Mouse (Mus musculus): ENCODE data around the gene Gatm. TPM values are rescaled to one million over a fixed set of nuclear protein-coding genes. Genes with fewer than 3 reads are reported as not detected.

Gene Gatm
- polyA plus RNA-seq, 1 experiment: 13.5 TPM

GRCm38 (mm10) chr2:122652096-122653084, 41.3 kb upstream of the Gatm start:
- Histone ChIP-seq H3K4me3 (ENCODE audit: control insufficient read depth, insufficient read depth, low read length) (peak overlapping the region; percentile 44), H3K4me1 (replicated peaks; ENCODE audit: control insufficient read depth, insufficient read depth, low read length) (peaks cover 29% of the 10 kb centered on the region), H3K27me3 (ENCODE audit: control insufficient read depth, insufficient read depth, low read length) (no peaks in the 10 kb centered on the region), H3K27ac (ENCODE audit: control insufficient read depth, insufficient read depth, low read length) (peak overlapping the region; percentile 99), H3K36me3 (ENCODE audit: control insufficient read depth, insufficient read depth, low read length) (no peaks in the 10 kb centered on the region)
- 8% methylated on average over 17 of the region's 17 CpGs for WGBS
- DNase-seq: peak; percentile 85
- TF ChIP-seq CTCF (IDR thresholded peaks at IDR 0.05; ENCODE audit: borderline replicate concordance, control insufficient read depth, extremely low read depth, insufficient read depth, low read length, poor library complexity) (peak; percentile 47; the same call in 1 of the 2 replicates), POLR2A (IDR thresholded peaks at IDR 0.05; ENCODE audit: control insufficient read depth, extremely low read depth, insufficient read depth, low read length, poor library complexity) (peak; percentile 76)

- WGBS: 88% methylated on average over 5 of the region's 5 CpGs
- peaks cover 2% of the 10 kb centered on the region for H3K4me1 ChIP-seq (replicated peaks; ENCODE audit: control insufficient read depth, insufficient read depth, low read length)
- no peak overlapping the region for H3K27ac ChIP-seq (ENCODE audit: control insufficient read depth, insufficient read depth, low read length)
- no peaks in the 10 kb centered on the region for H3K27me3 ChIP-seq (ENCODE audit: control insufficient read depth, insufficient read depth, low read length)
- H3K36me3 ChIP-seq (ENCODE audit: control insufficient read depth, insufficient read depth, low read length): no peaks in the 10 kb centered on the region
- no peak for DNase-seq
- TF ChIP-seq CTCF (IDR thresholded peaks at IDR 0.05; ENCODE audit: borderline replicate concordance, control insufficient read depth, extremely low read depth, insufficient read depth, low read length, poor library complexity): no peak
- no peak for TF ChIP-seq POLR2A (IDR thresholded peaks at IDR 0.05; ENCODE audit: control insufficient read depth, extremely low read depth, insufficient read depth, low read length, poor library complexity)
- H3K4me3 ChIP-seq (ENCODE audit: control insufficient read depth, insufficient read depth, low read length): no peak overlapping the region
Measured at GRCm38 (mm10) chr2:122638673-122639072, 27.6 kb upstream of the Gatm start.

DNA sequence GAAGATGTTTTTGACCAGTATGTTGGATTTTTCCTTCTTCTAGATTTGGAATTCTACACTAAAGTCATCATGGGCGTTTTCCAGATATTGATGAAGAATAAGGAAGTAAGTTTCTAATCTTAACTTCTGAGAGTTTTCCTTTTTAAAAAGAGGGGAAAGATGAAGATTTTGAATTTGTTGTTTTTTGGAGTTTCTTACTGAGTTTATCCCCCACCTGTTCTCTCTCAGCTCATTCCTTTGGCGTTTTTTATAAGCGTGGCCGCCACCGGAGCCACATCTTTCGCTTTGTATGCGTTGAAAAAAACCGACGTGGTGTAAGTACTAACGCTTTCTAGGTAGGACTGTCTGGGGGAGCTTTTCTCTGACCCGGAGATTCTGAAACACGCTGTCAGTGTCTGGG, 26.9 kb upstream of the Gatm start:
- no peak for TF ChIP-seq CTCF (IDR thresholded peaks at IDR 0.05; ENCODE audit: borderline replicate concordance, control insufficient read depth, extremely low read depth, insufficient read depth, low read length, poor library complexity)
- TF ChIP-seq POLR2A (IDR thresholded peaks at IDR 0.05; ENCODE audit: control insufficient read depth, extremely low read depth, insufficient read depth, low read length, poor library complexity): no peak
- Histone ChIP-seq H3K4me3 (ENCODE audit: control insufficient read depth, insufficient read depth, low read length) (peak overlapping the region; percentile 46), H3K4me1 (replicated peaks; ENCODE audit: control insufficient read depth, insufficient read depth, low read length) (peaks cover 4% of the 10 kb centered on the region), H3K36me3 (ENCODE audit: control insufficient read depth, insufficient read depth, low read length) (peaks cover 5% of the 10 kb centered on the region; the same call in 1 of the 2 replicates), H3K27me3 (ENCODE audit: control insufficient read depth, insufficient read depth, low read length) (no peaks in the 10 kb centered on the region), H3K27ac (ENCODE audit: control insufficient read depth, insufficient read depth, low read length) (no peak overlapping the region)
- WGBS: 25% methylated on average over 12 of the region's 12 CpGs
- DNase-seq: no peak

DNA sequence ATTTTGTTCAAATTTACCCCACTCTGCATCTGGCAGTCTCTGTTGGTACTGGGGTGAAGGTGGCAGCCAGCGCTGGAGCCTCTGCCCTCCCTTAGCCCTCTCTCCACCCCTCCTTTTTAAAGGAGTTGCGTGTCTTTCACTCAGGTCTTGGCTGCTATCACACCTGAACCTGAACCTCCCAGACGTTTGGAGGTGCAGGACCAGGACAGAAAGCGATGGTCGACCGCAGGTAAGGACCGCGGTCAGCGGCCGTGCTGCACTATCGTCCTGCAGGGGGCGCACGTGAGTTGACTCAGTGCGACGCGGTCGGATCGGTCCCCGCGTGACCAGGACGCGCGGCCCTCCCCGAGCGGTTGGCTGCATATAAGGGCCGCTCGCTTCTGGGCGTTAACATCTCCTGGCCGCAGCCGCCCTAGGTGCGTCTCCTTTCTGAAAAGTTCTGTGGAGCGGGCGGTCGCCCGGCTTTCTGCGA, 26.5 kb upstream of the Gatm start:
- 3% methylated on average over 36 of the region's 36 CpGs for WGBS
- H3K27ac ChIP-seq (ENCODE audit: control insufficient read depth, insufficient read depth, low read length): no peak overlapping the region
- peaks cover 4% of the 10 kb centered on the region for H3K4me1 ChIP-seq (replicated peaks; ENCODE audit: control insufficient read depth, insufficient read depth, low read length)
- peaks cover 10% of the 10 kb centered on the region; the same call in 1 of the 2 replicates for H3K36me3 ChIP-seq (ENCODE audit: control insufficient read depth, insufficient read depth, low read length)
- peak; percentile 78 for DNase-seq
- H3K4me3 ChIP-seq (ENCODE audit: control insufficient read depth, insufficient read depth, low read length): peak overlapping the region; percentile 46
- H3K27me3 ChIP-seq (ENCODE audit: control insufficient read depth, insufficient read depth, low read length): no peaks in the 10 kb centered on the region
- TF ChIP-seq CTCF (IDR thresholded peaks at IDR 0.05; ENCODE audit: borderline replicate concordance, control insufficient read depth, extremely low read depth, insufficient read depth, low read length, poor library complexity) (peak; percentile 99), POLR2A (IDR thresholded peaks at IDR 0.05; ENCODE audit: control insufficient read depth, extremely low read depth, insufficient read depth, low read length, poor library complexity) (no peak)

- peak within 1 kb of the TSS; percentile 46 for H3K4me3 ChIP-seq (ENCODE audit: control insufficient read depth, insufficient read depth, low read length)
- TF ChIP-seq POLR2A (IDR thresholded peaks at IDR 0.05; ENCODE audit: control insufficient read depth, extremely low read depth, insufficient read depth, low read length, poor library complexity) (no peak), CTCF (IDR thresholded peaks at IDR 0.05; ENCODE audit: borderline replicate concordance, control insufficient read depth, extremely low read depth, insufficient read depth, low read length, poor library complexity) (no peak)
- WGBS: 50% methylated on average over 3 of the region's 3 CpGs
- DNase-seq: no peak
- no peaks in the 10 kb centered on the region for H3K27me3 ChIP-seq (ENCODE audit: control insufficient read depth, insufficient read depth, low read length)
- peaks cover 4% of the 10 kb centered on the region for H3K4me1 ChIP-seq (replicated peaks; ENCODE audit: control insufficient read depth, insufficient read depth, low read length)
- peaks cover 12% of the 10 kb centered on the region; the same call in 1 of the 2 replicates for H3K36me3 ChIP-seq (ENCODE audit: control insufficient read depth, insufficient read depth, low read length)
- no peak within 1 kb of the TSS for H3K27ac ChIP-seq (ENCODE audit: control insufficient read depth, insufficient read depth, low read length)
Measured at GRCm38 (mm10) chr2:122636686-122637085, 25.6 kb upstream of the Gatm start, which contains the start of gene AA467197. Gene AA467197, plus strand, starts transcription at chr2:122636986.

- no peak overlapping the region for H3K27ac ChIP-seq (ENCODE audit: control insufficient read depth, insufficient read depth, low read length)
- TF ChIP-seq POLR2A (IDR thresholded peaks at IDR 0.05; ENCODE audit: control insufficient read depth, extremely low read depth, insufficient read depth, low read length, poor library complexity) (no peak), CTCF (IDR thresholded peaks at IDR 0.05; ENCODE audit: borderline replicate concordance, control insufficient read depth, extremely low read depth, insufficient read depth, low read length, poor library complexity) (no peak)
- no peak for DNase-seq
- H3K36me3 ChIP-seq (ENCODE audit: control insufficient read depth, insufficient read depth, low read length): peaks cover 12% of the 10 kb centered on the region; the same call in 1 of the 2 replicates
- peaks cover 7% of the 10 kb centered on the region for H3K4me1 ChIP-seq (replicated peaks; ENCODE audit: control insufficient read depth, insufficient read depth, low read length)
- no peaks in the 10 kb centered on the region for H3K27me3 ChIP-seq (ENCODE audit: control insufficient read depth, insufficient read depth, low read length)
- H3K4me3 ChIP-seq (ENCODE audit: control insufficient read depth, insufficient read depth, low read length): peak overlapping the region; percentile 97
- 1% methylated on average over 53 of the region's 53 CpGs for WGBS
Measured at GRCm38 (mm10) chr2:122631226-122631801, 20.2 kb upstream of the Gatm start.

All from thymus, adult 2 months (tissue).